Mouse (Mus musculus) Muller cell, postnatal 12 days (primary cell): ENCODE data around the gene Auts2.

ENCODE experiments used
- DNase-seq: peaks from one replicate; pipeline ENCODE4 v3.0.0-alpha.2; 2015; ENCODE audit errors: inconsistent ontology term

Gene Auts2

DNA sequence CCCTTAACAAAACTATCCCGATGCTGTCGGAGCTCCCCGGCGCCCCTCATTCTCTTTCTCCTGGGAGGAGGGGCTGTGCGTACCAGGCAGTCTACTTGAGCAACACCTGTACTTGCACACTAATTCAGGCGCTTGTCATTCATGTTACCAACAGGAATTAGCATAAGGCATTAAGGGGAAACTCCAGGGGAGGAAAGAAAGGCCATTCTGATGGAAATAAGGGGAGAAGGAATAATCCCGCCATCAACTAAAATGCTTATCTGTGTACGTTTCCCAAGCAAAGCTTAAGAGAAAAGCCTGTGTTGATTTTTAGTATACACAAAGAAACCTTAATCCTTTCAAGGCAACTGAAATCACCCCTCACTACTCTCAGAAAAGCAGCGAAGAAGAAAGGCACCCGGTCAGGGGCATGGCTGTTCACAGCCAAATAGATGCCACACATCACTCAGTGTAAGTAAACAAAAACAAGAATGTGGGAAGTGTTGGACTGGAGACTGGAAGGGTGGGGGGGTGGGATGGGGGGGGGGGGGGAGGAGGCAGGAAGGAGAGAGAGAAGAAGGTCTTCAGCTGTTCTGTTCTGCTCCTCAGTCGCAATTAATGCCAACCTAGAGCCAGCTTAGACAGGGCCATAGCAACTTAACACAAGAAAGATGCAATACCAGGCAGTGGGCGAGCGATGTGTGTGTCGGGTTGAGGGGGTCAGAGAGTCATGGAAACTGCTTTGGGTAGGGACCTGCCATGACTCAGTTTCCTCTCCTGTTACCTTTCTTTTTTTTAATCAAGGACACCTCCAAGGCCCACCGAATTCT lies 1011.2 kb downstream of the Auts2 start:
- no peak for DNase-seq

DNA sequence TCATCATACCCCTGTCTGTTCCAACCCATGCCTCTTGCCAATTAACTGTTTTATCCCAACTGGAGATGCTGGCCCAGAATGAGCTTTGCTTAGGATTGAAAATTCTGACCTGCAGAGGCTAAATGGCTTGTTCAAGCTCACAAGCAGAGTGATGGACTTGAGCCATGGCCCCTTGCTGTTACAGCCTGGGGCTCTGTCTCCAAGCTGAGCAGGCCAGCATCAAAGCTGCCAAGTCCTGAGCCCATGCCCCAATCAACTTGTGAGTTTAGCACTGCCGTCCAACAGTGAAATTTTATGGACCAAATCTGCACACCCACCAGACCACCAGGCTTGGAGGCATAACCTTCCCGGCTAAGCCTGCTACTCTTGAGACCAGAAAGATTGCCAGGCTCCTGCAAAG lies 1012.3 kb downstream of the Auts2 start:
- no peak for DNase-seq

DNA sequence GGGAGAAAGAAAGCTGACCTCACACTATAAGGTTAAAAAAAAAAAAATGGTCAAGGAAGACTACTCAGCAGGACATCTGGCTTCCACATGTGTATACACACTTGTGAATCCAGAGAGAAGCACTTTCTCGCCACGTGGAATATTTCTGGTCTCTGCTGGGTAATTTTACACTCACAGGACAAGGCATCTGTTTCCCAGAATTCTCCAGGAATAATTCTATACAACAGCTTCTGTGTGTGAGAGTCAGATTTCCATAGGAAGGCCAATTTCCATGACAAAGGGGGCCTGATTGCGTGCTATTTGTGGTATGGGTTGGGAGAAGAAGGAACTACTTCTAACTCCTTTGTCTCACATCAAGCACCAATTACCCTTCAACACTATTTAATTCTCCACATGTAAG lies 1016.5 kb downstream of the Auts2 start:
- no peak for DNase-seq

DNA sequence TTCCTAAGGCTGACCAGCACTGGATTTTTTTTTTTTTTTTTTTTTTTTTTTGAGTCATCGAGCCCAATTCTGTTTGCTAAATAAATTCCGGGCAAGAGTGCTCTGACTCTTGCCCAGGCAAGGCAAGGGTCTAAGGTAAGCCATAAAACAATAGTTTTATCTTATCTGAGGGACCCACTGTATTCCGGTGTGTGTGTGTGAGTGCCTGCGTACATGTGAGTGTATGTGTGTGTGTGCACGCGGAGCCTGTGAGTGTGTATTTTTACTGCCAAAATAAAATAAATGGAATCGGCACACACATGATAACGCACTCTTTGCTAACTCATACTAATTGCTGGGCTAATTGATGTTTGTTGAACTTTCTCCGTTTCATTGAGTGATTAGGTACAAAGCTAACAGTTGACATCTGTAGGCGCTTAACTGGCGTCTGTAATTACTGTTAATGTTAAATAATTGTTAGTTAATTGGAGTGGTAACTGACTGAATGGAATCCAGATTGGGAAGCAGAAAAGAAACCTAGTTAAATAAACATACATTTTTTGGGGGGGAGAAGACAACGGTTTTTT lies 1018.2 kb downstream of the Auts2 start:
- no peak for DNase-seq

DNA sequence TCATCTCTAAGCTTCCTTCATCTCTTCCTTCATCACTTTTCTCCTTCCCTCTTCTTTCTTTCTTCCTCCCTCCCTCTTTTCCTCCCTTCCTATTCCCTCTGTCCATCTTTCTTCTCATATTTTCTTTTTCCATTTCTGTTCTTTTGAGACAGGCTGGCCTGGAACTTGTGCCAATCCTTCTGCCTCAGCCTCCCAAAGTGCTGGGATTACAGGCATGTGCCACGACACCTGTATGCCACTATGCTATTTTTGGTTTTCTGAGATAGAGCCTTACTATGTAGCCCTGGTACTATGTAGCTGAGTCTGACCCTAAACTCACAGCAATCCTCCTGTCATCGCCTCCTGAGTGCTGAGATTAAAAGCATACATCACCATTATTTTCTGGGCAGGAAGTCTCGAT lies 1023.6 kb downstream of the Auts2 start:
- DNase-seq, result no peak

DNA sequence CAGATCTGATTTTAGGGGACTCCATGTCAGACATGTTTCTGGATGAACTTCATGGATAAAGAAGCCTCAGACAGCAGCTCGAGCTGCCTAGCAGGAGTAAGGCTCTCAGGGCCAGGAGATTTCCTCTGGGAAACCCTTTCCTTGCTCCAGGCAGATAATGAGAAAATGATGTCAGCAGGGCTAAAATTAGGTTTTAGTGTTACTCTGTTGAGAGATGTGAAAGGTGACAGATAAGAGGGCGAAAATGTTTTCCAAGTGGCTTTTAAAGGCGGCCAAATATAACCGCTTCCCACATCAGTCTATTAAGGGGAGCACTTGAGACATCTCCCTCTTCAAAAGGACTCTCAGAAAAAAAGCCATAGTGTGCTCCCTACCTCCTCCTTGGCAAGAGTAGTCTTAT lies 1025.5 kb downstream of the Auts2 start:
- no peak for DNase-seq

DNA sequence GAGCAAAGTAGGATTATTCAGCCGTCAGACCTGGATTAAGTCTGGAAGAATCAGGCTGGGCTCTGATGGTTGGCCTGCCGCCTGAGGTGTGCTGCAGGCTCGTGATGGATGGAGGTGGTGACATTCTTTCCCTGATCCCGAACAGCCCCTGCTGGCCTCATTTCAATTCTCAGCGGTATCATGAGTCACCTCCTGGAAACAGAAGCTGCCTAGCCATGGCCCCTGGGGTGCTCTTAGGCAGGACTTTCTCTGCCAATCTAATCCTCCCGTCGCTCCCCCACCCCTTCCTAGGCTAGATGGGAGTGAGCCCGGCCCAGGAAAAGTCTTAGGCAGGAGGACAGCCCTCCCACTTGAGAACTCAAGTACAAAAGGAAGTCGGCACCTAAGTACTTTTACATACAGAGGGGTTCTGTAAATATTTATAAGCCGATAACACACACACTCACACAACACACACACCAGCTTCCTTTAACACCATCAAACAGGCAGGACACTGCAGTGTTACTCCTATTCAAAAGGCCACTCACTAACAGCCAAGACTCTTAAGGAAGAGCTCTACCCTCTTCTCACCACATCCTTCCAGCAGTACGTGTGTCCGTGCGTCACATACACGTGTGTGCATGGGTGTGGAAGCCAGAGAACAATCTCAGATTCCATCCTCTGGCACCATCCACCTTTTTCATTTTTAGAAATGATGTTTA lies 1027.3 kb downstream of the Auts2 start:
- DNase-seq, result peak; percentile 73

DNA sequence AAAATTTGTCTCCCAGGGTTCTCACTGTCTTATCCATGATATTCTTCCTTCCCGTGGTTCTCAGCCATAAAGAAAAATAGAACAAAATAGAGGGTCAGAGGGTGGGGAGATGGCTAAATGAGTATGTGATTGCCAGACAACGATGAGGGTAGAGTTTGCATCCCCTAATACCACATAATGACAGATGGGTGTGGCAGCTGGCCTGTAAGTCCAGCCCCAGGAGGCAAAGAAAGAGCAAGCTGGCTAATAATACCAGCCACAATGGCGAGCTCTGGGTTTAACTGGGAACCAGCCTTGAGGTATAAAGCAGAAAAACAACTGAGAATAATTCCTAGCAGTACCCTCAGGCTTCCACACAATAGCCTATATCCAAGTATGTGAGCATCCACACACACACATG lies 1029.4 kb downstream of the Auts2 start:
- no peak for DNase-seq

DNA sequence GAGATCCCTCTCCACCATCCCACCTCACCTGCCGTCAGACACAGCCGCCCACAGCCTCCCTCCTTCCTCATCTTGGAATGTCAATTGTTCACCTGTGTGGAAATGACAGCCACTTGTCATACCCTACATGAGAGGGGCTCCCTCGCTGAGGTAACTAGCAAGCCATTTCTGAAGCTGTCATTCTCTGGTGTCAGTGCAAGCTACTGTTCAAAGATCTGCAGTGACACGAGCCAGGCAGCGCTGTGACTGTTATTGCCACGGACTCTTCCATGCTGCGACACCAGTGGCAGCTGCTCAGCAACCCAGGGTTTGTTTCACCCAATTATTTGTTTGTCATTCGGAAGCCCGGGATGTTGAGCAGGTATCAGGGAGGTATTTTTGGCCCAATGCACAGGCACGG lies 1030.5 kb downstream of the Auts2 start:
- no peak for DNase-seq

DNA sequence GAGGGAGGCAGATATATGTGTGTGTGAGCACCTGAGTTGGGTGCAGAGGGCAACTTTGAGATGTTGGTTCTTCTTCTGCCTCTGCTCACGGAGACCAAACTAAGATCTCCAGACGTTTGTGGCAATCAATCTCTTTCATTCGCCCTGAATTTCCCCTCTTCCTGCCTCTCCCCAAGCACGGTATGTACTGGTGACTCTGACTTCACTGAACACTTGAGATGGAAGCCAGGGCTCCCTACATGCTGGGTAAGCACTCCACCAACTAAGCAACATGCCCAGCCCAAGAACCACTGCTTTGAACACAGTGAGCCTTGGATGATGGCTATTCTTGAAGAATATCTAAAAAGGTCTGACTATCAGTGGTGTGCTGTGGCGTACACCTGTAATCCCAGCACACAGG lies 1032.5 kb downstream of the Auts2 start:
- DNase-seq, result no peak

DNA sequence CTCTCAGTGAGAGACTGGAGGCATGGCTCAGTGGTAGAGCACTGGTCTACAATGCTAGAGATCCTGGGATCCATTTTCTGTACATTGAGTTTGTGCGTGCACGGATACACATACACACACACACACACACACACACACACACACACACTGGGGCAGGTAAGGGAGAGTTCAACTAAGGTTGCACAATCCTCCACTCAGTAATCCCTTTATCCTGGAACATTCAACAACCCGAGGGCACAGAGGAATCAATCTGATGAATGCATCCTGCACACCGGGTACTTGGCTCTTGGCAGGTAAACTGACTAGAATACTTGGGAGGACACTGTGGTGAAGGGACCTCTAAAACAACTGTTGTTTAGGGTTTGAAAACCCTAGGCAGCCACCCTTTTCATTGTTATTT lies 1033.8 kb downstream of the Auts2 start:
- DNase-seq, result no peak

DNA sequence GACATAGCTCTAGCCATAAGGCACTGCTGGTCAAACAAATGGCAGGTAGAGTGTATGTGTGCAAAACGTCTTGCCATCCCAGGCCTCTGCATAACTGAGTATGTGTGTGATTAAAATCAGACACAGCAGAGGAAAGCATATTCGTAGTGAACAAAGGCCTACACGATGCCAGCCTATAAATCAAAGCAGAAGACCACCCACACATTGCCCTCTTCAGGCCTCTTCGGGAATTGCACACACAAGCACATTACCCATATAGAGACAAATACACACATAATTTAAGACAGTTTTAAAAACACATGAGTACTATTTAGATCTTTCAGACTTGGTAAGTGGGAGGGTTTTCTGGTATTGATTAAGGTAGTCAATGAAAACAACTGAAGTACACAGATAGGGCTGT lies 1044.3 kb downstream of the Auts2 start:
- DNase-seq, result no peak

DNA sequence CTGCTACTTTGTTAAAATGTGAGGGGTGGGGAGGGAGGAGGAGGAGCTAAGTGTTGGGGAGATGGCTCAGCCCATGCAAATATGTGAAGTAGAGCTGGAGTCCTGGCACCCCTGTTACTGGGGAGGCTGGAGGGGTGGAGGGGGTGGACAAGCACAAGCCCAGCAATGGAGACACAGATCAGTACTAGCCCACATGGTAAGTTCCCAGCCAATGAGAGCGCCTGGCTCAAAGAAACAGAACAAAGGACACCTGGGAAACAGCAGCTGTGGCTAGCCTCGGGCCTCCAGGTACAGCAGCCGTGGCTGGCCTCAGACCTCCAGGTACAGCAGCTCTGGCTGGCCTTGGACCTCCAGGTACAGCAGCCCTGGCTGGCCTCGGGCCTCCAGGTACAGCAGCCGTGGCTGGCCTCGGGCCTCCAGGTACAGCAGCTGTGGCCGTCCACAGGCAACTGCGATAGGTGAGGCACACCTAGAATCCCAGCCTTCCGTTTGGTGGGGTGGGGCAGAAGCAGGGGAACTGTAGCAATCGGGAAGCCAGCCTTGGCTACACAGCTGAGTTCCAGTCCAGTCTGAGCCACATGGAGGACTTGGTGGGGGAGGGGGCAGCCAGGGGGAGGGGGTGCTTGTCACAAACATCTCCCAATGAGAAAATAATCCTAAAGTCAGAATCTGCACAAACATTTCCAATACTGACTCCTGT lies 1046.5 kb downstream of the Auts2 start:
- DNase-seq, result no peak

DNA sequence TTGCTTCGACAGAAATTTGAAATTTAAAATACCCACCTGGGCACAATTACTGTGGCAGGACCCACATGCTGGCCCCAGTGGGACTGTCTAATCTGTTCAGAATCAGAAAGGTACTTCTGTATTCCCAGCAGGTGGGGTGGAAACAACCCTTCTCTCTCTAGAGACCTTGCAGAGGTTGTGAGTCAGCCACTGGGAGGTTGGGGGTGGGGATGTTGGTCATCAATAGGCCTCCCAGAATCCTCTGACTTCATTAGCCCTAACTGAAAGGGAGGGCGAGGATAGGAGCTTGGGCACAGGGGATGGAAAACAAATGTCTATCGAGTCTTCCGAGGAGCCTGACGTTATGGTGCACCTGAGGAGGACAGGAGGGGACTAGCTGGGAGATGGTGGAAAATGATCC lies 1048.6 kb downstream of the Auts2 start:
- no peak for DNase-seq

DNA sequence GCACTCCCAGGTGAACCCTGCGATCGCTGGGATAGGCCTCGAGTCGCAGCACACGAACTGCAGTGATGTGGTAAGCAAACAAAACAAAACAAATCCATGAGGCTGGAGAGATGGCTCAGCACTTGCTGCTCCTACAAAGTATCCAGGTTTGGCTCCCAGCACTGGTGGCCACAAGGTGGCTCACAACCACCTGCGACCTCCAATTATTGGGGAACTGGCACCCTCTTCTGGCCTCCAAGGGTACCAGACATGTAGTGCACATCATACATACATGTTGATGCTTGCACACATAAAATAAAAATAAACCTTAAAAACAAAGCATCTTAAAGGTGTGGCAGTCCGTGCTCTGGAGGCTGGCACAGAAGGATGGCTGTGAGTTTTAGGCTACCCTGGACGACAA lies 1050.6 kb downstream of the Auts2 start:
- no peak for DNase-seq

DNA sequence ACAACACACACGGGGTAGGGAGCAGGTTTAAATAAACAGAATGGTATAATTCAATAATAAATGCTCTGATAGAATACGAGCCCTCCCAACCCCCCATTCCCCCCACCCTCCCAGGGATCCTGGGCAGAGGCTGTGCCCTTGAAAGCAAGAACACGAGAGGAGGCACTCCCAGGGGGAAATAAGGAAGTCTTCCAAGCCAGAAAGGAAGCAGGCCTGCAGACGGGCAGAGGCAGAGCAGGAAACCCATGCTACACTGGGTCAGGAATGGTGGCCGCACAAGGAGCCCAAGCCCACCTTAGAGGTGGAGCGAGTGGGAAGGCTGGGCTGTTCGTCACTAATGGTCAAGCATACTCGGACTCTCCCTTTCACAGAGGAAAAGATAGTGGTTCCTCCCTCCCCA lies 1051.3 kb downstream of the Auts2 start:
- no peak for DNase-seq

DNA sequence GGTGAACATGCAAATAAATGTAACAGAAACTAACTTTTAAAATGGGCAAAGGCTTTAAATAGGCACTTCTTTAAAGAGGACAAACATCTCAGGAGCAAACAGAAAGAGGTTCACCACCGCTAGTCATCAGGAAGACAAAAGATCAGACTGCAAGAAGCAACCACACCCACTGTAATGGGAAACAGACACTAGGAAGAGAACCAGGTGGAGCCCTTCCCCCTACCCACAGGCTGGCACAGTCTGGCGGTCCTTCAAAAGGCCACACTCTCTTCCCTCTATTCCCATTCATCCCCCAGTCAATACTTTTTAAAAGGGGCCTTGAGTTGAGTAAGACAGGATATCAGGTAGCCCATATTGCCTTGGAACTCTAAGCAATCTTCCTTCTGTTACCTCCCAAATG lies 1052.3 kb downstream of the Auts2 start:
- no peak for DNase-seq

DNA sequence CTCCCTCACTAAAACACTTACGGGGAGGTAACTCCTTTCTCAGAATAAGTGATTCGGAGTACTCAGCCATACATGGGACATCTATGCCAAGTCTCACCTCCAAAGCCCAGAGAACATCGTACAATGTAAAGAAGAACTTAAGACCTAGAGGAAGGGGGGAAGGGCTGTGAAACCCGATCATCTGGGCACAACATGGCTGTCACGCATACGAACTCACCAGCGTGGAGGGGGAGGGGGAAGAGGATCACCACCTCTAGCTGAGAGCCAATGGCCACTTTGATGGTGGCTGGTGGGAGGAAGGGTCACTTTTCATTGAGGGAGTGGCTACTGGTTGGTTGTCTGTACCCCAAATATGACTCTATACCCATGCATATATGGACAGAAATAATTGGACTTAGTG lies 1053.3 kb downstream of the Auts2 start:
- no peak for DNase-seq

DNA sequence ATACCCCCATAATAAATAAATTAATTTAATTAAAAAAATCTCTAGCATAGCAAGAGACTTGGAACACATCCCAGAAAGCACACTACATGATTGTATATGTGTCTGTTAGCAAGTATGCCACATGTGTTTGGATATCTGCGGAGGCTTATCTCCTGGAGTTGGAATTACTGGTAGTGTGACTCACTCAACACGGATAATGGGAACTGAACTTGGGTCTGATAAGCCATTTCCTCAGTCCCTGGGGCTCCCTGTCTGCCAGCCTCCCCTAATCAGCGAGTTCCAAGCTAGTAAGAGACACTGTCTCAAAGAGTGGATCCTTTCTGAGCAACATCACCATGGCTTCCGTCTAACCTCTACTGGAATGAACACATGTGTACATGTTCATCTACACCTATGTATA lies 1056.6 kb downstream of the Auts2 start:
- no peak for DNase-seq

DNA sequence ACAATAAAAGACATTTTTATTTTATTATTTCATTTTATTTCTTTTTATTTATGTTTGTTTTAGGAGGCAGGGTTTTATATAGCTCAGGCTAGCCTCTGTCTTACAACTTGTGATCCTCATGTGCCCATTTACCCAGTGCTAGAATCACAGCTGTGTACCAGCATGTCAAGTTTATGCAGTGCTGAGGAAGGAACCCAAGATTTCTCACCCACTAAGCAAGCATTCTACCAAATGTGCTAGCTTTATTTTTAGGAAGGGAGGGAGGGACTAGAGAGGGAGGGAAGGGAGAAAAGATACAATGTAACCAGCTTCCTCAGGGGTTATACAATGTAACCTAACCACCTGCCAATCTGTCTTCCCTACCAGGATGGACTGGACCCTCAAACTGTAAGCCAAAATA lies 1067.9 kb downstream of the Auts2 start:
- DNase-seq, result no peak

DNA sequence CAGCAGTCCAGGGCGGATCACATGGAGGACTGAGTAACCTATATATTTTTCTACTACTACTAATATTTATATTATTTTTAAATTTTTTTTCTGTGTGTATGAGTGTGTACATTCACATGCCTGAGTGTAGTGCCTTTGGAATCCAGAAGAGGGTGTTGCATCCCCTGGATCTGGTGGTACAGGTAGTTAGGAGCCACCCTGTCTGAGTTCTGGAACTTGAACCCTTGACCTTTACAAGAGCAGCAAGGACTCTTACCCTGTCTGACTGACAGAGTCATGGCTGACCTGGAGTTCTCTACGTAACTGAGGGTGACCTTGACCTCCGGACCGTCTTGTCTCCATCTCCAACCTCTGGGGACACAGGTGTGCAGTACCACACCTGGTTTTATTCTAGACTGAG lies 1074.5 kb downstream of the Auts2 start:
- no peak for DNase-seq

DNA sequence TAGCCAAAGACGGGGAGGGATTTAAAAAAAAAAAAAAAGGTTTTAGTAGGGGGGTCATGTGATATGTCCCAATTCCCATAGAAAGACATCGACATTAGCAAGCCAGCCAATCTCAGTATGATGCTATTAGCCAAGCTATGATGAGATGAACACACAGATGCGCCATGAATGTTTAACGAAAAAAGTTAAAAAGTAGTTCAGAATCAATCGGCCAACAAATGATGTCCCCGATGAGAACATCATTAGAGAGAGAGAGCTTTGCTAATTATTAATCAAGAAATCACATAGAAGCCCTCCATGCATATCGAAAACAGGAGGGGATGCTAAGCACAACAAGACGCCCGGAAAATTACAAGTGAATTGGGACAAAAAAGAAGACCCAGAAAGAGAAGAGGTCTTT lies 1077.0 kb downstream of the Auts2 start:
- DNase-seq, result no peak

DNA sequence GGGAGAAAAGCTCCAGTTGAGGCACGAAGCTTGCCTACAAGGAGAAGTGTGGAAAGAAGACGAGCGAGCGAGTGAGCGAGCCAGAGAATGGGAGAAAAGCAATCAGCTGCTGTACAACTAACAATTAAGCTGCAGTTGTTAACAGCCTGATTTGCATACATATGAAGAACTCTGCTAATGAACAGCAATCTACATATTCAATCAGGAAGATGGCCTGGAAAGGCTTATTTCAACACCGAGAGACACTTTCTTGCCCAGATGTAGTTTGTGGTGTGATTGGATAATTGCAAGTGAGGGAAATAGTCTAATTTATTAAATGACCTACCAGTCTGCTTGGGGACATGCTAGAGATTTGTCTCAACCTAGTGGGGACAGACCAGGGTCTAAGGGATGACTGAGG lies 1079.7 kb downstream of the Auts2 start:
- DNase-seq, result no peak
